Mouse (Mus musculus) forebrain, embryonic 13.5 days (tissue): ENCODE data around the gene Cela3b. TPM values are rescaled to one million over a fixed set of nuclear protein-coding genes. Genes with fewer than 3 reads are reported as not detected.
A peak's percentile ranks its signal among the peaks of the same experiment; 100 is the strongest.

Experiments
- ATAC-seq: fragments of 200-750 bp; cut with Nextera tagmentation; 2 replicates; pipeline ENCODE4 v1.8.0; 2017
- H3K27ac ChIP-seq: fragments of 300-500 bp; sonication (generic); 2 replicates; pipeline ENCODE4 v1.5.1; 2015; ENCODE audit warnings: inconsistent platforms, mild to moderate bottlenecking, moderate library complexity
- H3K27me3 ChIP-seq: fragments of 300-500 bp; sonication (generic); 2 replicates; pipeline ENCODE4 v1.6.1; 2015; ENCODE audit warnings: mild to moderate bottlenecking, inconsistent platforms
- H3K36me3 ChIP-seq: fragments of 300-500 bp; sonication (generic); 2 replicates; pipeline ENCODE4 v1.6.1; 2015; ENCODE audit warnings: mild to moderate bottlenecking, inconsistent platforms; ENCODE audit not compliant: poor library complexity, severe bottlenecking
- H3K4me1 ChIP-seq: fragments of 300-500 bp; sonication (generic); 2 replicates; pipeline ENCODE4 v1.6.1; 2015; ENCODE audit warnings: inconsistent platforms
- H3K4me2 ChIP-seq: fragments of 300-500 bp; sonication (generic); 2 replicates; pipeline ENCODE4 v1.6.1; 2015; ENCODE audit warnings: inconsistent platforms, mild to moderate bottlenecking, moderate library complexity
- H3K4me3 ChIP-seq: fragments of 300-500 bp; sonication (generic); 2 replicates; pipeline ENCODE4 v1.5.1; 2015; ENCODE audit warnings: mild to moderate bottlenecking, inconsistent platforms
- H3K9ac ChIP-seq: fragments of 300-500 bp; sonication (generic); 2 replicates; pipeline ENCODE4 v1.6.1; 2015; ENCODE audit warnings: mild to moderate bottlenecking, inconsistent platforms
- H3K9me3 ChIP-seq: fragments of 300-500 bp; sonication (generic); replicated peaks from 2 replicates; pipeline ENCODE4 v1.6.1; 2016; ENCODE audit warnings: inconsistent platforms
- WGBS: fragments of 180-500 bp; shearing (Covaris S2); methylation state at CpG from one replicate; pipeline ENCODE4 v1.1.7; 2015; 5-methylcytosine and 5-hydroxymethylcytosine counted together
- polyA plus RNA-seq: library from polyadenylated mRNA; unstranded; fragments of >200 nt; fragmentation: Nextera tagmentation; extraction: Ambion mirVana; gene quantifications from 2 replicates; pipeline ENCODE4 v1.2.1, GENCODE M21; 2015

The Cela3b gene
- polyA plus RNA-seq, 1 experiment from 2014 or later, result not detected

DNA sequence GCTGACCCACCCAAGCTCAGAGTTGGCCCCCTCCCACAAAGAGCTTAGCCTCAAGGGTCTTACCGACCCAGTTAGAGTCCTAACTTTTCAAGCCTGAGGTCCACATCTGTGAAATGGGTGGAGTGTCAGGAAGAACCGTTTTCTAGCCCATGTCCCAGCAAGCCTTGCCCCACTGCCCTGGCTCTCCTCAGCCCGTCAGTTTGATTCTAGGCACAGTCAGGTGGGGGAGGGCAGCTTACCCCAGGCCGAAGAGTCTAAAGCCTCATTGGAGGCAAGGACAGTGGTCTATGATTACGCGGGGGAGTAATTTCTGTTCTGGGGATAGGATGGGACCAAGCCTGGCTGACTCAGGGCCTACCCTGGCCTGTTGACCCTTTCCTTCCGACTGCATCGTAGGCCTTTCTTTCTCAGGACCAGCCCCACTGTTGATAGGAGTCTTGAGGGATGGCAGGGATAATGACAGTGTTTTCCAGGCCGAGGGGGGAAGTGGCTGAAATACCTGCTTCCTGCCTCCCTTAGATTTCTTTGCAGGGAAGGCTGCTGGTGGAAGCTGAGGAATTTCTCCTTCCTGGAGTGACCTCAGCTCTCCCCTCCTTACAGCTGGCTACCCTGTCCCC, 40.5 kb upstream of the Cela3b start:
- H3K27me3 ChIP-seq, result no peaks in the 10 kb centered on the region; the same call in 1 of the 2 replicates
- no peak overlapping the region for H3K27ac ChIP-seq
- H3K9me3 ChIP-seq, result no peaks in the 10 kb centered on the region
- no peaks in the 10 kb centered on the region for H3K36me3 ChIP-seq
- peaks cover 29% of the 10 kb centered on the region for H3K4me1 ChIP-seq
- H3K4me3 ChIP-seq, result no peak overlapping the region
- WGBS, result 65% methylated on average over 9 of the region's 9 CpGs
- no peak overlapping the region; the same call in 1 of the 2 replicates for H3K9ac ChIP-seq
- ATAC-seq, result no peak
- peak overlapping the region; percentile 95; the same call in 1 of the 2 replicates for H3K4me2 ChIP-seq

DNA sequence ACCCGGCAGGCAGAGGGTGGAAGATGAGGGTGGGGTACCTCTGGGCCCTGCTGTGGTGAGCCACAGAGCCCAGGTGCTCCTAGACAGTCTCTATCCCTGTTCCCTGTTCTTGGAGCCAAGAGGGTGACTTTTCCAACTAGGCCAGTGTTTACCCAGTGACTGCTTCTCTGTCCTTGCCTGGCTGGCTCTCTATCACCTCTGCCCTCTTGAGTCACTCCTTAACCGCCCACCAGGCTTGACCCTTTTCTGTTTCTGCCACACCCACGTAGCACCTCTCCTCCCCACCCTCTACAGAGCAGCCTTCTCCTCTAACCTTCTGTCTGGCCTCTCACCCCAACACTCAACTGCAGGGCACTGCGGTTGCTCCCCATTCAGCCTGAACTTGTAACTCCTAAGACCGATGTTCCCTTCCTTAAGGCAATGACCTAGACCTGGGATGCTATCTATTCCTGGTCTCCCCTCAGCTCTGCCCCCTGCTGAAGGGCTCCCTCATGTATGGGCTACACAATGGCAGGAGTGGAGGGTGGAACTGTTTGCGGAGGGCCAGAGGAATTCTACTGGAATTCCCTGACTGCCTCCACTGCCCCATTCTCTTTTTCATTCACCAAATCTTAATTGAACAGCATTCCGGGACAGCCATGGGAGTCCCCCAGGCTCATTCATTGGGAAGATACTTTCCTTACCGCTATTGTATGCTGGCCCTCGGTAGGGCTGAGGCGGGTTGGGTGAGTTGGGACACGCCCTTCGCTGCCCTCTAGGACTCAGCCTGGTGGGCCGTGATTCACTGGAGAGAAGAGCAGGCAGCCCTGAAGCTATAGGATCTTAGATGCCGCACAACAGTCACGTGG, 39.7 kb upstream of the Cela3b start:
- H3K36me3 ChIP-seq, result no peaks in the 10 kb centered on the region
- peak overlapping the region; percentile 95 for H3K4me2 ChIP-seq
- no peaks in the 10 kb centered on the region; the same call in 1 of the 2 replicates for H3K27me3 ChIP-seq
- no peak overlapping the region; the same call in 1 of the 2 replicates for H3K9ac ChIP-seq
- peak overlapping the region; percentile 59 for H3K4me3 ChIP-seq
- H3K27ac ChIP-seq, result no peak overlapping the region
- 31% methylated on average over 15 of the region's 15 CpGs for WGBS
- H3K9me3 ChIP-seq, result no peaks in the 10 kb centered on the region
- peaks cover 29% of the 10 kb centered on the region for H3K4me1 ChIP-seq
- no peak for ATAC-seq

DNA sequence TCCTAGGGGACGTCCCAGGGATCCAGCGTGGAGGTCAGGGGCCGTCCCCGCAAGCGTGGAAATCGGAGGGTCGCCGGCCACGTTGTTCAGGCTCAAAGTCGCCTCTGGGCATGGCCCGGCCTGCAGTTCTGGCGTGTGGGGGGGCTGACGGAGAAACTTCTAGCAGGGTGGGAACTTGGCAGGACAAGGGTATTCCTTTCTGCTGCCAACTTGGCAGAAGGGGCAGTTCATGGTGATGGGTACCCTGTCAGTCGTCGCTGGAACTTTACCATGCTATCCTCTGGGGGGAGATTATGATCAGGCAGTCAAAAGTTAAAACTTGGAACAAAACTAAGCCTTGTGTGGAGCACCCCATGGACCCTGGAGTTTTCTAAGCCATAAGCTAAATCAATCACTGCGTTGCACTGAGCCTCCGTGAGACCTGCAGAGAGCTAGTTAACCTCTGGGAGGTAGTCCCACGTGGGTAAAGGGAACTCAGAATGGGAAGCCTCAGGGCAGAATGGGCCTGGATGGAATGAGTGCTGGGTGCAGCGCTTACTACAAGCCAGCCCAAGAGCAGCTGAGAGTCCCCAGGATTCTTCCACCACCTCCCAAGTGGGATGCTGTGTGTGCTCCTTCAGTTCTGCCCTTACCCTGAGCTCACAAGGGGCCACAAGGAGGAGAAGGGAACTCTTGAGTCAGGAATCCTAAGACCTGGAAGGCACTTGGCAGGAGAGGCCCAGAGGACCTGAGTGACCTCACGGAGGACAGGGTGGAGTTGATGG, 38.9 kb upstream of the Cela3b start:
- no peaks in the 10 kb centered on the region for H3K9me3 ChIP-seq
- H3K36me3 ChIP-seq, result no peaks in the 10 kb centered on the region
- no peaks in the 10 kb centered on the region; the same call in 1 of the 2 replicates for H3K27me3 ChIP-seq
- H3K27ac ChIP-seq, result no peak overlapping the region
- H3K4me3 ChIP-seq, result peak overlapping the region; percentile 59
- peak overlapping the region; percentile 95 for H3K4me2 ChIP-seq
- 0 out of 2 replicates have a peak, but pooled peaks have one; percentile 19 for ATAC-seq
- peak overlapping the region; percentile 73 for H3K9ac ChIP-seq
- WGBS, result 5% methylated on average over 20 of the region's 20 CpGs
- H3K4me1 ChIP-seq, result peaks cover 29% of the 10 kb centered on the region

DNA sequence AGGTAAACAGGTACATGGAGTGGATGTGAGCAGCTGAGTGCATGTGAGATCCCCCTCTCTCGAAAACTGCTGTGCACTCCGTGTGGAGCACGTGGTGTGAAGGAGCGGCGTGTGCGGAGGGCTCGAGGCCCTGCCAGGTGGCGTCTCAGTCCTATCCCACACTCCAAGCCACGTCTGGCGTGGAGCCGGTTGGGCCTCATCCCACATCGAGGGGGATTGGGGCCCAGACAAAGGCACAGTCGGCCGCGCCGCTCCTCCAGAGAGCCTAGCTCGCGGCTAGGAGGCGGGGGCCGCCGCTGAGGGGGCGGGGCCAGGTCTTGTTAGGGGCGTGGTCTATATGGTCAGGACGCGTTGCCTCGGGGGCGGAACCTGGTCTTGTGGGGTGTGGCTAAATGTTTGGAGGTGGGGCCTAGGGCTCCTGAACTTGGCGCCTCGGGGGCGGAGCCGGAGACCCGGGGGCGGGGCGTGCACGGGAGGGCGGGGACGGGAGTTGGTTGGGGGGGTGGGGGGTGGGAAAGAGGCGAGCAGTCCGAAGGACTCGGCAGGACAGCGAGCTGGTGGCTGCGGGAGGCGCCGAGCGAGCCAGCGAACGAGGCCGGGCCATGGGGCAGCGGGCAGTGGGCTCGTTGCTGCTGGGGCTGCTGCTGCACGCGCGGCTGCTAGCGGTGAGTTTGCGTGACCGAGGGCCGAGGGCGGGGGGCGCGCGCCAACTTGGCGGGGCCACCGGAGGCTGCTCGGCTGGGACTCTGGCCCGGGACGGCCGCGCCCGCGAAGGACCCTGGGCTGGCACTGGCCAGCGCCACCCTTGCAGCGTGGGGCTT, 38.1 kb upstream of the Cela3b start, which contains the start of gene Hspg2:
Hspg2 (plus strand) TSS at position 510 of the 821 bp plus-strand sequence.
- Histone ChIP-seq H3K27ac (no peak within 1 kb of the TSS), H3K4me2 (peak within 1 kb of the TSS; percentile 95), H3K9ac (peak within 1 kb of the TSS; percentile 73), H3K36me3 (no peaks in the 10 kb centered on the region), H3K27me3 (no peaks in the 10 kb centered on the region; the same call in 1 of the 2 replicates), H3K4me1 (peaks cover 29% of the 10 kb centered on the region), H3K9me3 (no peaks in the 10 kb centered on the region), H3K4me3 (peak within 1 kb of the TSS; percentile 59)
- under 1% methylated on average over 59 of the region's 72 CpGs for WGBS
- ATAC-seq, result peak; percentile 92

DNA sequence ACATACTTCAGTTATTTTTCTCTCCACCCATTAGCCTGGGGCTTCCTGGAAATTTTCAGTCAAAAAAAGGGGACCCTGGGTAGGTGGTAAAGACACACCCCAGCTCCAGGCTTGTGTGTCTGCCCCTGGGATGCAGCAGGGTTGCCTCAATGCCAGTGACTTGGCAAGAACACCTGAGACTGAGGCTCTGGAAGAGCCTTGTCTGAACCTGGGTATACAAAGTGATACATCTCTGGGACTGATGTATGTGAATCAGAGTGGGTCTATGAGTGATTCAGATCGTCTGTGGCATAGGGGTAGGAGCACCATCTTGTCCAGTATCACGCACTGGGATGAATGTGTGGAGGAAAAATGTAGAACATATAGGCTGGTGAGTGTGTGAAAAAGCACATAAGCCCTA, 37.2 kb upstream of the Cela3b start:
- WGBS, result 88% methylated on average over 2 of the region's 2 CpGs
- H3K4me1 ChIP-seq, result peaks cover 29% of the 10 kb centered on the region
- H3K9me3 ChIP-seq, result no peaks in the 10 kb centered on the region
- H3K36me3 ChIP-seq, result no peaks in the 10 kb centered on the region
- no peak overlapping the region for H3K4me3 ChIP-seq
- no peak overlapping the region for H3K9ac ChIP-seq
- peak overlapping the region; percentile 95; the same call in 1 of the 2 replicates for H3K4me2 ChIP-seq
- no peak overlapping the region for H3K27ac ChIP-seq
- H3K27me3 ChIP-seq, result no peaks in the 10 kb centered on the region; the same call in 1 of the 2 replicates
- no peak for ATAC-seq

DNA sequence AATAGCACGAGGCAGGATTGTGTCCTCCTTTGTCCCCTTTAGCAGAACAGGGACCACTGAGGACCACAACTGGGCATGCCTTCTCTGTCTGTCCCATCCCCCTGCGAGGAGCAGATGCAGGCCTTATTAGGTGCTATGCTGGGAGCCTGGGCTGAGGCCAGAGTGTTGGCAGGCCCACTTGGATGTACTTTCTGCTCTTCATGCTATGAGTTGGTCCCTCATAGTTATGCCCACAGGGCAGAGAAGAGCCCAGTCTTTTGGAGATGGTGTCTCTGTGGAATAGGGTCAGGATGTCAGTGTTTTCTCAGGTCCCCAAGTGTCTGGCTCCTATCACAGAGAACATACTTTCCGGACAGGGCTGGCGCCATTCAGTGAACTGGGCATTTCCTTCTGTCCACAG, 36.7 kb upstream of the Cela3b start:
- Histone ChIP-seq H3K9ac (no peak overlapping the region), H3K4me3 (no peak overlapping the region), H3K9me3 (0 out of 2 replicates have a peak, but pooled peaks cover 1% of the 10 kb centered on the region), H3K27me3 (no peaks in the 10 kb centered on the region; the same call in 1 of the 2 replicates), H3K4me2 (no peak overlapping the region), H3K36me3 (no peaks in the 10 kb centered on the region), H3K4me1 (peaks cover 29% of the 10 kb centered on the region), H3K27ac (no peak overlapping the region; the same call in 1 of the 2 replicates)
- no peak for ATAC-seq
- WGBS, result 76% methylated on average over 4 of the region's 4 CpGs

DNA sequence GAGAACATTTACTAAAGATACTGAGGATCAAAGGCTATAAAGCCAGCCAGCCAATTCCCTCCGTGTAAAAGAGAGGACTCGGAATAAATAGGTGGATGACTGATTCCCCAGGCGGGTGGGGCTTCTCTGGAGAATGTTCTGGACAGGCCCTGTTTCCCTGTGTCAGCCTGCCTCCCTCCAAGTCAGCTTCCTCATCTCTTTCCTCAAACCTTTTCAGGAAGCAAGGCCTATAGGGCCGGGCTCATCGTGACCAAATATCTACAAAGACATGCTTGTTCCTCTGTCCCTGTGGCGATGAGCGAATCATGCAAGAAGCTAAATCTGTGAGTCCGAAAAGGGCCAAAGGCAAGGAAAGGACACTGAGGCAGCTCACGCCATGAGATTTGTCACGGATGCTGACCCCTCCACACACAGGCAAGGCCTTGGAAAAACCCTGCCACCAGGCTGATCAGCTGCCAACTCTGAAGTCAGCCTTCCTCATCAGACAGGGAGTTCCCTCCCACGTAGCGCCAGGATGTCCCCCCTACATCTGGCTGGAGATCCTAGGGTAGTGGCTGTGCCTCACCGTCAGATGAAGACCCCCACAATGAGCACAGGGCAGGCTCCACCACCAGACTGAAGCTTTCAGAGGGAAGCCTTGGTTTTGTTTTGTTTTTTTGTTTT, 34.9 kb upstream of the Cela3b start:
- peaks cover 24% of the 10 kb centered on the region for H3K4me1 ChIP-seq
- no peak overlapping the region for H3K4me3 ChIP-seq
- H3K4me2 ChIP-seq, result no peak overlapping the region
- WGBS, result 80% methylated on average over 13 of the region's 13 CpGs
- H3K36me3 ChIP-seq, result no peaks in the 10 kb centered on the region
- H3K27me3 ChIP-seq, result no peaks in the 10 kb centered on the region; the same call in 1 of the 2 replicates
- no peak for ATAC-seq
- no peak overlapping the region for H3K9ac ChIP-seq
- H3K27ac ChIP-seq, result no peak overlapping the region
- 0 out of 2 replicates have a peak, but pooled peaks cover 3% of the 10 kb centered on the region for H3K9me3 ChIP-seq

DNA sequence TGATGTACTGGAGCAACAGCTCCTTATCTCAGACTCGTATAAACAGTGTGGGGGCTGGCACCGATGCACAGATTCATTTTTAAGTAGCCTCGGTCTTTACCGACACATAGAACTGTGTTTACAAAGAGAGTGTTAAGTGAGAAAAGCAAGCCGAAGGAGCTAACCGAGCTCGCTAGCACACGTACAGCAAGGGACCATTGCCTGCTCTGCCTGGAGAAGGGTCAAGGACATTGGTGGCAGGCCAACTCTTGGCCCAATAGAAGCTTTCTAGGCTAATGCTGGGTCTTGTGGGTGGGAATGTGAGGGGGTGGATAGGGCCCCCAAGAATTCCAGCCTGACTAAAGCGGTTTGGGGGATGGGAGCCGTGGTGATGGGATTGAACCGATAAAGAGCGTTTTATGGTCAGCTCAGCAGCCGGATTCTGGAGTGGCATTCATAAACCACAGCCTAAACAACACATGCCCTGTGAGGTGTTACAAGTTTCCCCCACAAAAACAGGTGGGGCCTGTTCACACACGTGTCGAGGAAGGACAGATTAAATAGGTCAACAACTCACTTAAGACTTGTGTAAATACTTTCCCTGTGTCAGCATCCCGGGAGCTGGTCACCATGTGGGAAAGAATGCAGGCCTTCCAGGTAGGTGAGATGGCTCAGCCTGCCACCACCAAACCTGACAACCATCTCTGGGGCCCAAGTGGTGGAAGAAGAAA, 31.8 kb upstream of the Cela3b start:
- Histone ChIP-seq H3K4me3 (no peak overlapping the region), H3K27ac (no peak overlapping the region), H3K9ac (no peak overlapping the region), H3K27me3 (no peaks in the 10 kb centered on the region), H3K4me2 (no peak overlapping the region), H3K9me3 (0 out of 2 replicates have a peak, but pooled peaks cover 3% of the 10 kb centered on the region), H3K4me1 (0 out of 2 replicates have a peak, but pooled peaks cover 2% of the 10 kb centered on the region), H3K36me3 (no peaks in the 10 kb centered on the region)
- 93% methylated on average over 16 of the region's 16 CpGs for WGBS
- ATAC-seq, result no peak

DNA sequence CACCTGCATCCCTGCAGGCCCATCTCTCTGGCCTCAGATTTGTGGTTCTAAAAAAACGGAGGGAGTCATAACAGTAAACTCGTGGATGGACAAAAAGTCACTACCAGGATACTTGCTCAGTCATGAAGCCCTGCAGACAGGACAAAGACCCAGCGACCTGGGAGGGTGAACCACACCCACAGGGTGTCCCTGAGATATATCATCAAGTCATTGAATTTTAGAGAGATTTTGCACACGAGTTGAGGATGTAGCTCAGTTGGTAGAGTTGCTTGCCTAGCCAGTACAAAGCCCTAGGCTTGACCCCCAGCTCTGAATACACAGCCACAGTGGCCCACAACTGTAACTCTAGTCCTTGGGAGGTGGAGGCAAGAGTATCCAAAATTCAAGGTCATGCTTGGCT, 30.9 kb upstream of the Cela3b start:
- H3K4me1 ChIP-seq, result no peaks in the 10 kb centered on the region
- H3K4me3 ChIP-seq, result no peak overlapping the region
- no peak overlapping the region for H3K27ac ChIP-seq
- H3K9me3 ChIP-seq, result 0 out of 2 replicates have a peak, but pooled peaks cover 3% of the 10 kb centered on the region
- WGBS, result 79% methylated on average over 4 of the region's 4 CpGs
- no peaks in the 10 kb centered on the region for H3K27me3 ChIP-seq
- ATAC-seq, result no peak
- no peak overlapping the region for H3K9ac ChIP-seq
- H3K4me2 ChIP-seq, result no peak overlapping the region
- H3K36me3 ChIP-seq, result no peaks in the 10 kb centered on the region

DNA sequence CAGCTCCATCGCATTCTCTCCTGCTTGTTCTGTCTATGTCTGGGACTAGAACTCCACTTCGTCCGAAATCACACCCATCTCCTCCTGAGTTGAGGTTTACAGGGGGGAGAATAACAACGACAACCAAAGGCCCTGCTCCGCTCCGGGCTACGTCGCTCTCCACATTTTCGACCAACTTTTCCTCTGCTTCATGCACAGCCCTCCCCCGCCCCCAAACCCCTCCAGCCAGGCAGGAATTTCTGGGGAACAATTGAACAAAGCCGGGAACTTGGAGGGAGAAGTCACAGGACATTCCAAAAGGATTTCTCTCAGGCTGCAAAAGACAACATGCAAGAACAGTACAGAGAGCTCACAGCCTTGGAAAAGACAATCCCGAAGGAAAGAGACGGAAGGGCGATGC, 30.3 kb upstream of the Cela3b start:
- 61% methylated on average over 14 of the region's 14 CpGs for WGBS
- H3K4me1 ChIP-seq, result no peaks in the 10 kb centered on the region
- ATAC-seq, result no peak
- H3K4me3 ChIP-seq, result no peak overlapping the region
- H3K9ac ChIP-seq, result no peak overlapping the region
- H3K27me3 ChIP-seq, result no peaks in the 10 kb centered on the region
- H3K9me3 ChIP-seq, result 0 out of 2 replicates have a peak, but pooled peaks cover 3% of the 10 kb centered on the region
- H3K4me2 ChIP-seq, result no peak overlapping the region
- no peak overlapping the region for H3K27ac ChIP-seq
- no peaks in the 10 kb centered on the region for H3K36me3 ChIP-seq
